Mouse (Mus musculus) G1E (cell line): ENCODE results near the gene Bbs2.

Experiments
- CTCF ChIP-seq: IDR thresholded peaks from 2 replicates; pipeline ENCODE4 v1.5.1; 2012; ENCODE audit warnings: low read depth, low read length, inconsistent platforms, mixed read lengths
- GATA1 ChIP-seq: IDR thresholded peaks from 2 replicates; pipeline ENCODE4 v1.6.1; 2012; ENCODE audit warnings: borderline replicate concordance, low read length, inconsistent platforms, mixed read lengths
- GATA2 ChIP-seq: IDR thresholded peaks from 2 replicates; pipeline ENCODE4 v1.6.1; 2012; ENCODE audit warnings: low read depth, low read length, inconsistent platforms, borderline replicate concordance
- POLR2AphosphoS5 ChIP-seq: IDR thresholded peaks from 2 replicates; pipeline ENCODE4 v1.6.1; 2012; ENCODE audit warnings: low read depth, low read length, inconsistent platforms; ENCODE audit not compliant: insufficient replicate concordance

DNA sequence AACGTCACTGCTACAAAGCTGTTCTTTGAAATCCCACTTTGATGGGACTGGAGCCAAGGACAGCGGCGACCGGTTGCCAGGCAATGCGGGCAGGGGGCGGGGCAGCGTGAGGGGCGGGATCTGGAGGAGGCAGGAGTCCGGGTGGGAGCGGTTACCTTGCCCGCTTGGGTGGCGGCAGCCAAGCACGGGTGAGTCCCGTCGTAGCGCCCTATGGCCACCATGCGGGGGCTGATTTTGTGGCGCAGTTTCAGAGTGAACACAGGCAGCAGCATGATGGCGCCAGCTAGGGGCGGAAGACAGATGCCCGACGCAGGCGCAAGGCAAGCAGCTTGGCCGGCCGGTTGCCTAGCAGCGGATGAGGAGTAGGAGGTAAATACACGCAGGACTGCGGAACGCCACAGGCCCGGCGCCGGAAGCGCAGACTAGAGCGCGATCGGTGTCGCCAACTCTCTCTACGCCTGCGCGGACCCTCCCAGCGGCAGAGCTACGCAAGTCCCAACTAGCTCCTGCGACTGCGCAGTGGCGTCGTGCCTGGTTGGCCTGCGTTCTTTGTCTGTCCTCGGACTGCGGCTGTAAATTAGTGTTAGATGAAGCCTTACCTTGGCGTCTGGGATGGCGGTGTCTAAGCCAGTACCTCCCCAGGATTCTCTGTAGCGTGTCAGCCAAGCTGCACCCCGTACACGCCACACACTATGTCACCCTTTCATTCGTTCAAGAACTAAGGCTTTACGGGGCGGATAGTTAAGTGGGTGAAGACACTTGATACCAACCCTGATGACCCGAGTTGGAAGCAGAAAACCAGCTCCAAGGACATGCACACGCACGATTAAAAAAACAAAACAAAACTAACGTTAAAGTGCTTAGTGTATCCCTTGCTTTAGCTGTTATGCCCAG lies at the start of gene Bbs2:
- no peak for TF ChIP-seq CTCF
- no peak for TF ChIP-seq POLR2AphosphoS5
- no peak for TF ChIP-seq GATA1
- TF ChIP-seq GATA2: no peak
